ENCODE assay signal across 12 mouse cellular contexts in genomic region chr15:84115727-84116126, GRCm38 (mm10). TPM values are rescaled to one million over a fixed set of nuclear protein-coding genes. Genes with fewer than 3 reads are reported as not detected.
DNase-seq lines count a peak whose midpoint lies in the region; ATAC-seq and TF ChIP-seq lines count a peak whose summit lies in the region.
"Had no signal": no experiment of that assay in that cellular context is flagged by ENCODE, and none has a peak within 500 bp of the region (broad histone marks: within the 10 kb centered on the region; RNA-seq: fewer than 3 reads in every experiment).

No protein-coding gene starts in this region.

- H3K36me3 ChIP-seq in heart, postnatal 0 days (replicated peaks; ENCODE audit: control insufficient read depth, insufficient read depth, low read length), result no peaks in the 10 kb centered on the region
- no peaks in the 10 kb centered on the region for H3K36me3 ChIP-seq in liver, adult 2 months (ENCODE audit: control insufficient read depth, insufficient read depth, low read length)
- no peaks in the 10 kb centered on the region for H3K36me3 ChIP-seq in liver, embryonic 12.5 days
- H3K36me3 ChIP-seq: lung, embryonic 15.5 days; stomach, embryonic 15.5 days had no signal

- no peak for ATAC-seq in heart, postnatal 0 days (ENCODE audit: insufficient read depth, low read depth)
- ATAC-seq in liver, embryonic 12.5 days, result no peak
- ATAC-seq: intestine, embryonic 16.5 days had no signal

- H3K79me2 ChIP-seq in liver, adult 2 months (ENCODE audit: control insufficient read depth, insufficient read depth, low read length), result no peaks in the 10 kb centered on the region

- 44% methylated on average over 5 of the region's 5 CpGs for WGBS in heart, postnatal 0 days
- 54% methylated on average over 5 of the region's 5 CpGs for WGBS in liver, adult 2 months
- 42% methylated on average over 5 of the region's 5 CpGs for WGBS in liver, embryonic 12.5 days (ENCODE audit: insufficient replicate concordance)

- peak; percentile 55 for TF ChIP-seq CTCF in heart, postnatal 0 days (IDR thresholded peaks at IDR 0.05; ENCODE audit: low read depth)
- peak; percentile 31 for TF ChIP-seq CTCF in liver, adult 2 months (IDR thresholded peaks at IDR 0.05; ENCODE audit: low read depth, low read length)

- H3K27ac ChIP-seq in heart, postnatal 0 days (ENCODE audit: low read depth), result no peak overlapping the region
- peak overlapping the region; percentile 26 for H3K27ac ChIP-seq in liver, adult 2 months (replicated peaks; ENCODE audit: insufficient read depth, low read depth, low read length)
- no peak overlapping the region for H3K27ac ChIP-seq in liver, embryonic 12.5 days
- H3K27ac ChIP-seq: lung, embryonic 15.5 days; stomach, embryonic 15.5 days had no signal

- no peaks in the 10 kb centered on the region for H3K9me3 ChIP-seq in heart, postnatal 0 days (replicated peaks; ENCODE audit: control insufficient read depth, low read length)
- H3K9me3 ChIP-seq in liver, embryonic 12.5 days (replicated peaks), result no peaks in the 10 kb centered on the region
- H3K9me3 ChIP-seq: lung, embryonic 15.5 days; stomach, embryonic 15.5 days had no signal

- H3K27me3 ChIP-seq in heart, postnatal 0 days (ENCODE audit: control insufficient read depth, insufficient read depth, low read length), result no peaks in the 10 kb centered on the region
- H3K27me3 ChIP-seq in liver, adult 2 months (ENCODE audit: control insufficient read depth, insufficient read depth, low read length), result no peaks in the 10 kb centered on the region
- H3K27me3 ChIP-seq in liver, embryonic 12.5 days (replicated peaks), result no peaks in the 10 kb centered on the region
- H3K27me3 ChIP-seq: lung, embryonic 15.5 days; stomach, embryonic 15.5 days had no signal

- DNase-seq in heart, postnatal 0 days (ENCODE audit: low spot score), result no peak
- no peak for DNase-seq in heart, adult 8-10 months (ENCODE audit: low spot score)
- no peak for DNase-seq in liver, adult 2 months (ENCODE audit: extremely low read depth, low read depth, low spot score)
- peak; percentile 22 for DNase-seq in NIH3T3 (ENCODE audit: low read depth)
- peak; percentile 8 for DNase-seq in lung, postnatal 14 days
- DNase-seq in adrenal gland, adult 18-20 months (ENCODE audit: low spot score in 2 of 2), result no peak
- DNase-seq in left cerebral cortex, adult 8-10 months (ENCODE audit: low spot score in 2 of 2), result no peak

- no peak for TF ChIP-seq EP300 in heart, postnatal 0 days (IDR thresholded peaks at IDR 0.05; ENCODE audit: low read depth)

- no peak overlapping the region for H3K4me2 ChIP-seq in heart, postnatal 0 days (ENCODE audit: low read depth, low read length)
- H3K4me2 ChIP-seq in liver, embryonic 12.5 days, result no peak overlapping the region
- H3K4me2 ChIP-seq: lung, embryonic 15.5 days; stomach, embryonic 15.5 days had no signal

- H3K4me3 ChIP-seq in heart, postnatal 0 days (ENCODE audit: low read depth, low read length), result no peak overlapping the region
- H3K4me3 ChIP-seq in liver, adult 2 months (ENCODE audit: insufficient read depth, low read depth, low read length), result no peak overlapping the region
- H3K4me3 ChIP-seq in liver, embryonic 12.5 days, result no peak overlapping the region
- H3K4me3 ChIP-seq: lung, embryonic 15.5 days; stomach, embryonic 15.5 days had no signal

- H3K4me1 ChIP-seq in heart, postnatal 0 days (ENCODE audit: control insufficient read depth, insufficient read depth), result no peaks in the 10 kb centered on the region
- H3K4me1 ChIP-seq in liver, adult 2 months (ENCODE audit: control insufficient read depth, insufficient read depth, low read length), result peaks cover 17% of the 10 kb centered on the region
- H3K4me1 ChIP-seq in liver, embryonic 12.5 days, result no peaks in the 10 kb centered on the region
- H3K4me1 ChIP-seq: lung, embryonic 15.5 days; stomach, embryonic 15.5 days had no signal

- no peak for TF ChIP-seq POLR2A in liver, adult 2 months (IDR thresholded peaks at IDR 0.05; ENCODE audit: extremely low read depth, insufficient read depth, low read length)

- no peak overlapping the region for H3K9ac ChIP-seq in heart, postnatal 0 days (replicated peaks; ENCODE audit: low read depth, low read length)
- H3K9ac ChIP-seq in liver, adult 2 months (ENCODE audit: low read depth, low read length), result no peak overlapping the region
- no peak overlapping the region for H3K9ac ChIP-seq in liver, embryonic 12.5 days
- H3K9ac ChIP-seq: lung, embryonic 15.5 days; stomach, embryonic 15.5 days had no signal

RNA-seq across cellular contexts. Expression of gene Pnpla5, which starts 7.2 kb away (rescaled TPM):
- not detected in 2 replicates for total RNA-seq in heart, postnatal 0 days (2014; rRNA removed; ENCODE audit: low replicate concordance)
- not detected in 2 replicates for polyA plus RNA-seq in heart, postnatal 0 days (2015; fragmentation: Nextera tagmentation; extraction: Ambion mirVana)
- total RNA-seq in heart, adult 8-10 months (2022), result not detected
- 0.07 and 0.28 TPM in 2 replicates for total RNA-seq in liver, adult 2 months (2014; rRNA removed)
- 0.13 TPM in 1 of 2 replicates, not detected in the other for polyA plus RNA-seq in liver, adult 2 months (2012; rRNA removed)
- 0.07 TPM in 1 of 2 replicates, not detected in the other for polyA plus RNA-seq in liver, embryonic 12.5 days (2016; fragmentation: Nextera tagmentation; extraction: Ambion mirVana)
- under 1 TPM; 0.17 to 0.48 TPM for total RNA-seq in adrenal gland, adult 18-20 months (2021)
- not detected for total RNA-seq in left cerebral cortex, adult 8-10 months (2022)
- polyA plus RNA-seq: heart, embryonic 14.5 days; intestine, embryonic 16.5 days; lung, embryonic 15.5 days; stomach, embryonic 15.5 days had no signal

RNA-seq across cellular contexts. Expression of gene Sult4a1, which starts 10.2 kb away (rescaled TPM):
- 0.46 TPM in 1 of 2 replicates, not detected in the other for total RNA-seq in heart, postnatal 0 days (2014; rRNA removed; ENCODE audit: low replicate concordance)
- polyA plus RNA-seq in heart, postnatal 0 days (2015; fragmentation: Nextera tagmentation; extraction: Ambion mirVana), result 0.18 and 0.29 TPM in 2 replicates
- total RNA-seq in heart, adult 8-10 months (2022), result under 1 TPM in 3 of 4 experiments, not detected in 1; 0.09 to 0.20 (median 0.11) TPM
- 0.13 TPM in 1 of 2 replicates, not detected in the other for total RNA-seq in liver, adult 2 months (2014; rRNA removed)
- polyA plus RNA-seq in liver, adult 2 months (2012; rRNA removed), result 0.06 TPM in 1 of 2 replicates, not detected in the other
- polyA plus RNA-seq in liver, embryonic 12.5 days (2016; fragmentation: Nextera tagmentation; extraction: Ambion mirVana), result 0.14 and 0.18 TPM in 2 replicates
- 1 to 10 TPM; 4.4 to 4.9 TPM for total RNA-seq in adrenal gland, adult 18-20 months (2021)
- total RNA-seq in left cerebral cortex, adult 8-10 months (2022), result 100 to 1,000 TPM; 393 to 440 (median 417) TPM

RNA-seq across cellular contexts. Expression of gene Efcab6, which starts 50.5 kb away (rescaled TPM):
- 0.12 TPM in 1 of 2 replicates, not detected in the other for total RNA-seq in heart, postnatal 0 days (2014; rRNA removed; ENCODE audit: low replicate concordance)
- polyA plus RNA-seq in heart, postnatal 0 days (2015; fragmentation: Nextera tagmentation; extraction: Ambion mirVana), result 0.08 TPM in 1 of 2 replicates, not detected in the other
- total RNA-seq in heart, adult 8-10 months (2022), result not detected
- total RNA-seq in liver, adult 2 months (2014; rRNA removed), result not detected in 2 replicates
- not detected in 2 replicates for polyA plus RNA-seq in liver, adult 2 months (2012; rRNA removed)
- polyA plus RNA-seq in liver, embryonic 12.5 days (2016; fragmentation: Nextera tagmentation; extraction: Ambion mirVana), result not detected in 2 replicates
- not detected for total RNA-seq in adrenal gland, adult 18-20 months (2021)
- 10 to 100 TPM in 3 of 4 experiments, 1 to 10 TPM in 1; 9.2 to 16.2 (median 14.2) TPM for total RNA-seq in left cerebral cortex, adult 8-10 months (2022)

RNA-seq across cellular contexts. Expression of gene Pnpla3, which starts 51.9 kb away (rescaled TPM):
- total RNA-seq in heart, postnatal 0 days (2014; rRNA removed; ENCODE audit: low replicate concordance), result not detected in 2 replicates
- 0.32 and 0.48 TPM in 2 replicates for polyA plus RNA-seq in heart, postnatal 0 days (2015; fragmentation: Nextera tagmentation; extraction: Ambion mirVana)
- 1 to 10 TPM in 1 of 4 experiments, under 1 TPM in 3; 0.34 to 2.4 (median 0.57) TPM for total RNA-seq in heart, adult 8-10 months (2022)
- total RNA-seq in liver, adult 2 months (2014; rRNA removed), result 1.2 and 2.6 TPM in 2 replicates
- 4.7 and 10.6 TPM in 2 replicates for polyA plus RNA-seq in liver, adult 2 months (2012; rRNA removed)
- 1.4 and 1.5 TPM in 2 replicates for polyA plus RNA-seq in liver, embryonic 12.5 days (2016; fragmentation: Nextera tagmentation; extraction: Ambion mirVana)
- total RNA-seq in adrenal gland, adult 18-20 months (2021), result 100 to 1,000 TPM in 1 of 2 experiments, 10 to 100 TPM in 1; 55.8 to 288 TPM
- 10 to 100 TPM in 3 of 4 experiments, 1 to 10 TPM in 1; 9.3 to 12.4 (median 12.2) TPM for total RNA-seq in left cerebral cortex, adult 8-10 months (2022)

Comparison
In these comparisons a context has a peak if more than half of its experiments do, and no peak if none do; other contexts are left out.
1. DNase-seq: peak in NIH3T3 (single experiment) and lung, postnatal 14 days (single experiment); none in heart, postnatal 0 days (single experiment), heart, adult 8-10 months (single experiment), liver, adult 2 months (single experiment), adrenal gland, adult 18-20 months (0 of 2) and left cerebral cortex, adult 8-10 months (0 of 2).
2. RNA of gene Sult4a1, which starts 10.2 kb away (total RNA-seq): 393 to 440 TPM in left cerebral cortex, adult 8-10 months; 4.4 to 4.9 TPM in adrenal gland, adult 18-20 months, 0.46 TPM in heart, postnatal 0 days, 0.09 to 0.20 TPM in heart, adult 8-10 months and 0.13 TPM in liver, adult 2 months; every median in the first group is over 10 times any median in the second.